Mouse (Mus musculus) CD4-positive, CD25-positive, alpha-beta regulatory T cell (primary cell): ENCODE measurements around the gene Nav3. TPM values are rescaled to one million over a fixed set of nuclear protein-coding genes. Genes with fewer than 3 reads are reported as not detected.

Experiments used
- polyA plus RNA-seq: library from polyadenylated mRNA; unstranded; fragments of 100-300 nt; shearing (Covaris generic); gene quantifications from one replicate; pipeline ENCODE4 v1.2.1, GENCODE M21; 2017

Gene Nav3
- 0.28 TPM for polyA plus RNA-seq

DNA sequence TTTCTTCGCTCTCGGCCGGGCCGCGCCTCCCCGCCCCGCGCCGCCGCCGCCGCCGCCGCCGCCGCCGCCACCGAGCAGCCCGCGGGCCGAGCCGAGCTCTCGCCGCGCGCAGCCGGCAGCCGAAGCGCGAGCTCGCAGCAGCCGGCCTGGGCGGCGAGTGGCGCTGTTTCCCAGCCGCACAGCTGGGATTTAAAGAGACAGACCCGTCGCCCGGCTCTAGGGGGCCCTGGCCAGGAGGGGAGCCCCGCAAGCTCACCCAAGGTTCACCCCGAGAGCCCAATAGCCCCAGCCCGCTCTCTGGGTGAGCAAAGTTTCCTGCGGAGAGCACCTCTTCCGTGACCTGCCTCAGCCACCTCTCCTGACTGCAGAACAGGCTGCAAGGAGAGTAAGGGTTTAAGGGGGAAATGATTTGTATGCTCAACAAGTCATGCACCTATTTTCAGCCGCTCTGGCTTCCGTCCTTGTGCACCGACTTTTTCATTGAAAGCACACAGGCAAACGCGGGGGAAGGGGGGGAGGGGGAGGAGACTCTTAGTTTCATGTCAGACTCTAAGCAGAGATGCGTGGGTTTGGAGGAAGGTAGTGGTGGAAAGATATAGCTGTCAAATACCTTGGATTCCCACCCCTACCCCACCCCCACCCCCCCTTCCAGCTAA lies at the start of gene Nav3:
TSS of gene Nav3 (minus strand) at position 367 of the 656 bp plus-strand sequence.

